ENCODE assay signal across 9 mouse cellular contexts in genomic region chr10:80618181-80618580, GRCm38 (mm10). TPM values are rescaled to one million over a fixed set of nuclear protein-coding genes. Genes with fewer than 3 reads are reported as not detected.
DNase-seq lines count a peak whose midpoint lies in the region; ATAC-seq and TF ChIP-seq lines count a peak whose summit lies in the region.
"Had no signal": no experiment of that assay in that cellular context is flagged by ENCODE, and none has a peak within 500 bp of the region (broad histone marks: within the 10 kb centered on the region; RNA-seq: fewer than 3 reads in every experiment).

No protein-coding gene starts in this region.

- H3K9me3 ChIP-seq in heart, embryonic 14.5 days (ENCODE audit: control insufficient read depth, low read length): no peaks in the 10 kb centered on the region
- no peaks in the 10 kb centered on the region for H3K9me3 ChIP-seq in kidney, postnatal 0 days (replicated peaks; ENCODE audit: low read length)
- H3K9me3 ChIP-seq in forebrain, postnatal 0 days (ENCODE audit: low read length): no peaks in the 10 kb centered on the region

- WGBS in heart, embryonic 14.5 days: 34% methylated on average over 9 of the region's 9 CpGs
- 53% methylated on average over 9 of the region's 9 CpGs for WGBS in kidney, postnatal 0 days
- WGBS in forebrain, postnatal 0 days: 86% methylated on average over 9 of the region's 9 CpGs

- H3K4me1 ChIP-seq in heart, embryonic 14.5 days (ENCODE audit: control insufficient read depth in 2 of 2, insufficient read depth in 2 of 2, low read length in 2 of 2): peaks cover 7 to 8% of the 10 kb centered on the region in 2 experiments
- H3K4me1 ChIP-seq in kidney, postnatal 0 days (replicated peaks; ENCODE audit: insufficient read depth, low read length): peaks cover 2% of the 10 kb centered on the region; the same call in 1 of the 2 replicates
- H3K4me1 ChIP-seq in forebrain, postnatal 0 days (ENCODE audit: insufficient read depth): peaks cover 8% of the 10 kb centered on the region; the same call in 1 of the 2 replicates

- no peak for DNase-seq in heart, postnatal 14 days
- peak; percentile 72 for DNase-seq in adrenal gland, postnatal 14 days
- peak; percentile 53 for DNase-seq in kidney, postnatal 0 days (ENCODE audit: low spot score)
- DNase-seq in skeletal muscle tissue, adult 2 months (ENCODE audit: low read depth, low spot score): peak; percentile 52
- no peak for DNase-seq in urinary bladder, adult 2 months (ENCODE audit: low spot score)
- DNase-seq in layer of hippocampus, adult 8-10 months (ENCODE audit: low spot score in 2 of 2): no peak
- DNase-seq in forebrain, postnatal 0 days: no peak

- intact Hi-C loops in heart, postnatal 14 days (cut with DNase I): loop anchor here (1.0 kb wide), 1 partner anchor 27 kb away; no protein-coding TSS in a partner anchor

- no peaks in the 10 kb centered on the region for H3K27me3 ChIP-seq in heart, embryonic 14.5 days (ENCODE audit: control insufficient read depth, insufficient read depth, low read length)
- no peaks in the 10 kb centered on the region for H3K27me3 ChIP-seq in kidney, postnatal 0 days (ENCODE audit: insufficient read depth, low read length)
- no peaks in the 10 kb centered on the region for H3K27me3 ChIP-seq in forebrain, postnatal 0 days (ENCODE audit: insufficient read depth, low read length)

- peak overlapping the region; percentile 42 to 53; a peak in 1 of 4 replicates for H3K27ac ChIP-seq in heart, embryonic 14.5 days (replicated peaks in 1 of 2; ENCODE audit: control insufficient read depth in 1 of 2, insufficient read depth in 1 of 2, low read depth in 2 of 2, low read length in 2 of 2)
- H3K27ac ChIP-seq in kidney, postnatal 0 days: 0 out of 2 replicates have a peak overlapping the region, but pooled peaks have one; percentile 11
- H3K27ac ChIP-seq in forebrain, postnatal 0 days (ENCODE audit: low read depth, low read length): no peak overlapping the region
- H3K27ac ChIP-seq: heart, adult 2 months had no signal

- H3K4me2 ChIP-seq in heart, embryonic 14.5 days (ENCODE audit: low read length): no peak overlapping the region
- H3K4me2 ChIP-seq in kidney, postnatal 0 days (ENCODE audit: low read length): no peak overlapping the region
- H3K4me2 ChIP-seq in forebrain, postnatal 0 days (ENCODE audit: low read depth): no peak overlapping the region

- TF ChIP-seq CTCF in kidney, postnatal 0 days (IDR thresholded peaks at IDR 0.05; ENCODE audit: low read depth): no peak
- TF ChIP-seq CTCF in forebrain, postnatal 0 days (IDR thresholded peaks at IDR 0.05; ENCODE audit: low read depth): no peak

- H3K36me3 ChIP-seq in heart, embryonic 14.5 days (ENCODE audit: control insufficient read depth, insufficient read depth, low read length): peaks cover 32% of the 10 kb centered on the region
- H3K36me3 ChIP-seq in kidney, postnatal 0 days (ENCODE audit: insufficient read depth, low read length): peaks cover 20% of the 10 kb centered on the region; the same call in 1 of the 2 replicates
- H3K36me3 ChIP-seq in forebrain, postnatal 0 days (ENCODE audit: insufficient read depth): peaks cover 29% of the 10 kb centered on the region

- H3K9ac ChIP-seq in heart, embryonic 14.5 days (ENCODE audit: low read length): no peak overlapping the region
- H3K9ac ChIP-seq in kidney, postnatal 0 days (ENCODE audit: low read depth, low read length): no peak overlapping the region
- no peak overlapping the region for H3K9ac ChIP-seq in forebrain, postnatal 0 days

- ATAC-seq in heart, embryonic 14.5 days (ENCODE audit: insufficient number of reproducible peaks, insufficient read depth, low FRiP score, low read depth): no peak
- no peak for ATAC-seq in kidney, postnatal 0 days (replicated peaks; ENCODE audit: low FRiP score, low read depth)
- ATAC-seq in forebrain, postnatal 0 days: no peak

- no peak overlapping the region for H3K4me3 ChIP-seq in heart, embryonic 14.5 days (ENCODE audit: control insufficient read depth in 1 of 2, insufficient read depth in 1 of 2, low read depth in 1 of 2, low read length in 2 of 2)
- no peak overlapping the region for H3K4me3 ChIP-seq in kidney, postnatal 0 days (replicated peaks; ENCODE audit: low read depth, low read length)
- H3K4me3 ChIP-seq in forebrain, postnatal 0 days (ENCODE audit: low read depth, low read length): no peak overlapping the region
- H3K4me3 ChIP-seq: heart, adult 2 months had no signal

RNA-seq across cellular contexts. Expression of gene Csnk1g2, which starts 4.5 kb away (rescaled TPM):
- polyA plus RNA-seq in heart, embryonic 14.5 days (2014; fragmentation: Nextera tagmentation; extraction: Ambion mirVana): 64.8 and 65.0 TPM in 2 replicates
- total RNA-seq in heart, postnatal 14 days (2021): 100 to 1,000 TPM; 123 to 131 TPM
- 105 and 108 TPM in 2 replicates for total RNA-seq in adrenal gland, postnatal 14 days (2021)
- 137 and 139 TPM in 2 replicates for polyA plus RNA-seq in kidney, postnatal 0 days (2015; fragmentation: Nextera tagmentation; extraction: Ambion mirVana)
- 153 and 158 TPM in 2 replicates for polyA plus RNA-seq in urinary bladder, adult 2 months (2012; rRNA removed)
- 100 to 1,000 TPM; 190 to 230 (median 201) TPM for total RNA-seq in layer of hippocampus, adult 8-10 months (2022)
- 127 and 135 TPM in 2 replicates for total RNA-seq in forebrain, postnatal 0 days (2014; rRNA removed)
- 91.8 and 94.1 TPM in 2 replicates for polyA plus RNA-seq in forebrain, postnatal 0 days (2015; fragmentation: Nextera tagmentation; extraction: Ambion mirVana)

RNA-seq across cellular contexts. Expression of gene Gm49322, which starts 12.4 kb away (rescaled TPM):
- polyA plus RNA-seq in heart, embryonic 14.5 days (2014; fragmentation: Nextera tagmentation; extraction: Ambion mirVana): 0.88 and 1.4 TPM in 2 replicates
- total RNA-seq in heart, postnatal 14 days (2021): under 1 TPM; 0.55 to 0.71 TPM
- 1.6 and 2.5 TPM in 2 replicates for total RNA-seq in adrenal gland, postnatal 14 days (2021)
- 1.4 TPM in 2 replicates for polyA plus RNA-seq in kidney, postnatal 0 days (2015; fragmentation: Nextera tagmentation; extraction: Ambion mirVana)
- 1.3 and 1.6 TPM in 2 replicates for polyA plus RNA-seq in urinary bladder, adult 2 months (2012; rRNA removed)
- 1 to 10 TPM; 3.0 to 5.4 (median 3.7) TPM for total RNA-seq in layer of hippocampus, adult 8-10 months (2022)
- 1.2 and 2.7 TPM in 2 replicates for total RNA-seq in forebrain, postnatal 0 days (2014; rRNA removed)
- polyA plus RNA-seq in forebrain, postnatal 0 days (2015; fragmentation: Nextera tagmentation; extraction: Ambion mirVana): 0.58 and 0.69 TPM in 2 replicates

RNA-seq across cellular contexts. Expression of gene Adat3, which starts 15.5 kb away (rescaled TPM):
- polyA plus RNA-seq in heart, embryonic 14.5 days (2014; fragmentation: Nextera tagmentation; extraction: Ambion mirVana): 2.6 and 3.6 TPM in 2 replicates
- total RNA-seq in heart, postnatal 14 days (2021): 1 to 10 TPM; 1.6 to 1.8 TPM
- total RNA-seq in adrenal gland, postnatal 14 days (2021): 3.1 and 4.9 TPM in 2 replicates
- polyA plus RNA-seq in kidney, postnatal 0 days (2015; fragmentation: Nextera tagmentation; extraction: Ambion mirVana): 5.0 and 6.1 TPM in 2 replicates
- 3.8 and 4.3 TPM in 2 replicates for polyA plus RNA-seq in urinary bladder, adult 2 months (2012; rRNA removed)
- 1 to 10 TPM; 2.0 to 5.0 (median 3.0) TPM for total RNA-seq in layer of hippocampus, adult 8-10 months (2022)
- 3.0 and 4.9 TPM in 2 replicates for total RNA-seq in forebrain, postnatal 0 days (2014; rRNA removed)
- 4.2 and 4.5 TPM in 2 replicates for polyA plus RNA-seq in forebrain, postnatal 0 days (2015; fragmentation: Nextera tagmentation; extraction: Ambion mirVana)

RNA-seq across cellular contexts. Expression of gene Scamp4, which starts 15.5 kb away (rescaled TPM):
- 65.9 and 67.1 TPM in 2 replicates for polyA plus RNA-seq in heart, embryonic 14.5 days (2014; fragmentation: Nextera tagmentation; extraction: Ambion mirVana)
- total RNA-seq in heart, postnatal 14 days (2021): 10 to 100 TPM; 19.8 to 23.5 TPM
- total RNA-seq in adrenal gland, postnatal 14 days (2021): 44.2 and 50.5 TPM in 2 replicates
- polyA plus RNA-seq in kidney, postnatal 0 days (2015; fragmentation: Nextera tagmentation; extraction: Ambion mirVana): 80.7 and 87.2 TPM in 2 replicates
- polyA plus RNA-seq in urinary bladder, adult 2 months (2012; rRNA removed): 40.3 and 46.2 TPM in 2 replicates
- 10 to 100 TPM; 39.3 to 58.6 (median 42.8) TPM for total RNA-seq in layer of hippocampus, adult 8-10 months (2022)
- total RNA-seq in forebrain, postnatal 0 days (2014; rRNA removed): 21.0 and 24.1 TPM in 2 replicates
- polyA plus RNA-seq in forebrain, postnatal 0 days (2015; fragmentation: Nextera tagmentation; extraction: Ambion mirVana): 86.8 and 87.9 TPM in 2 replicates

RNA-seq across cellular contexts. Expression of gene Abhd17a, which starts 28.0 kb away (rescaled TPM):
- 119 and 141 TPM in 2 replicates for polyA plus RNA-seq in heart, embryonic 14.5 days (2014; fragmentation: Nextera tagmentation; extraction: Ambion mirVana)
- total RNA-seq in heart, postnatal 14 days (2021): 10 to 100 TPM; 73.0 to 75.1 TPM
- 97.7 and 98.7 TPM in 2 replicates for total RNA-seq in adrenal gland, postnatal 14 days (2021)
- 104 and 121 TPM in 2 replicates for polyA plus RNA-seq in kidney, postnatal 0 days (2015; fragmentation: Nextera tagmentation; extraction: Ambion mirVana)
- polyA plus RNA-seq in urinary bladder, adult 2 months (2012; rRNA removed): 66.0 and 67.1 TPM in 2 replicates
- 100 to 1,000 TPM; 144 to 155 (median 147) TPM for total RNA-seq in layer of hippocampus, adult 8-10 months (2022)
- total RNA-seq in forebrain, postnatal 0 days (2014; rRNA removed): 156 and 201 TPM in 2 replicates
- polyA plus RNA-seq in forebrain, postnatal 0 days (2015; fragmentation: Nextera tagmentation; extraction: Ambion mirVana): 154 and 155 TPM in 2 replicates

Comparison
In these comparisons a context has a peak if more than half of its experiments do, and no peak if none do; other contexts are left out.
1. DNase-seq: peak in adrenal gland, postnatal 14 days (single experiment), kidney, postnatal 0 days (single experiment) and skeletal muscle tissue, adult 2 months (single experiment); none in heart, postnatal 14 days (0 of 2), urinary bladder, adult 2 months (single experiment), layer of hippocampus, adult 8-10 months (0 of 2) and forebrain, postnatal 0 days (single experiment).